In genomic region chr1:59236856-59237441, GRCm38 (mm10) we compare ENCODE assay signal across 8 mouse cellular contexts. TPM values are rescaled to one million over a fixed set of nuclear protein-coding genes. Genes with fewer than 3 reads are reported as not detected.
DNase-seq lines count a peak whose midpoint lies in the region; ATAC-seq and TF ChIP-seq lines count a peak whose summit lies in the region.

Gene Als2, minus strand, starts transcription at chr1:59237231.

- peak; percentile 97 for DNase-seq in c-Kit-positive CD71-positive TER-119-positive erythroid progenitor cells, embryonic 14.5 days (ENCODE audit: low spot score)
- peak; percentile 94 for DNase-seq in heart, postnatal 0 days (ENCODE audit: low spot score)
- peak; percentile 100 for DNase-seq in kidney, postnatal 4 days

- no peaks in the 10 kb centered on the region for H3K27me3 ChIP-seq in E14TG2a.4 (ENCODE audit: insufficient read depth, low read length)
- no peaks in the 10 kb centered on the region; the same call in 1 of the 2 replicates for H3K27me3 ChIP-seq in forebrain, embryonic 12.5 days
- H3K27me3 ChIP-seq in heart, postnatal 0 days (ENCODE audit: control insufficient read depth, insufficient read depth, low read length), result no peaks in the 10 kb centered on the region
- no peaks in the 10 kb centered on the region for H3K27me3 ChIP-seq in liver, embryonic 16.5 days (ENCODE audit: control insufficient read depth, insufficient read depth, low read depth, low read length)
- H3K27me3 ChIP-seq in neural tube, embryonic 13.5 days, result no peaks in the 10 kb centered on the region
- H3K27me3 ChIP-seq in testis, adult 2 months (ENCODE audit: control insufficient read depth, insufficient read depth, low read length), result no peaks in the 10 kb centered on the region

- peak within 1 kb of the TSS; percentile 74 for H3K9ac ChIP-seq in forebrain, embryonic 12.5 days
- peak within 1 kb of the TSS; percentile 81 for H3K9ac ChIP-seq in heart, postnatal 0 days (replicated peaks; ENCODE audit: low read depth, low read length)
- H3K9ac ChIP-seq in liver, embryonic 16.5 days (ENCODE audit: low read depth, low read length), result peak within 1 kb of the TSS; percentile 86
- peak within 1 kb of the TSS; percentile 84 for H3K9ac ChIP-seq in neural tube, embryonic 13.5 days

- peak; percentile 99 for ATAC-seq in forebrain, embryonic 12.5 days (ENCODE audit: low FRiP score)
- peak; percentile 95 for ATAC-seq in heart, postnatal 0 days (ENCODE audit: insufficient read depth, low read depth)
- ATAC-seq in liver, embryonic 16.5 days (ENCODE audit: low read depth), result peak; percentile 94
- peak; percentile 99 for ATAC-seq in neural tube, embryonic 13.5 days (ENCODE audit: low read depth)

- no peak for TF ChIP-seq EP300 in heart, postnatal 0 days (IDR thresholded peaks at IDR 0.05; ENCODE audit: low read depth)

- peak within 1 kb of the TSS; percentile 68 for H3K27ac ChIP-seq in forebrain, embryonic 12.5 days
- H3K27ac ChIP-seq in heart, postnatal 0 days (ENCODE audit: low read depth), result peak within 1 kb of the TSS; percentile 52
- peak within 1 kb of the TSS; percentile 61 for H3K27ac ChIP-seq in liver, embryonic 16.5 days (ENCODE audit: low read length)
- H3K27ac ChIP-seq in neural tube, embryonic 13.5 days (replicated peaks), result peak within 1 kb of the TSS; percentile 74
- H3K27ac ChIP-seq in testis, adult 2 months (ENCODE audit: control insufficient read depth, insufficient read depth, low read depth, low read length), result peak within 1 kb of the TSS; percentile 88

- TF ChIP-seq POLR2A in testis, adult 2 months (IDR thresholded peaks at IDR 0.05; ENCODE audit: control insufficient read depth, low read depth, low read length), result peak; percentile 58

- peaks cover 14% of the 10 kb centered on the region; the same call in 1 of the 2 replicates for H3K4me1 ChIP-seq in E14TG2a.4 (replicated peaks; ENCODE audit: low read depth, low read length)
- H3K4me1 ChIP-seq in forebrain, embryonic 12.5 days, result peaks cover 8% of the 10 kb centered on the region
- H3K4me1 ChIP-seq in heart, postnatal 0 days (ENCODE audit: control insufficient read depth, insufficient read depth), result peaks cover 5% of the 10 kb centered on the region; the same call in 1 of the 2 replicates
- H3K4me1 ChIP-seq in liver, embryonic 16.5 days (ENCODE audit: control insufficient read depth, low read depth, low read length), result peaks cover 5% of the 10 kb centered on the region; the same call in 1 of the 2 replicates
- peaks cover 17% of the 10 kb centered on the region for H3K4me1 ChIP-seq in neural tube, embryonic 13.5 days (replicated peaks)
- H3K4me1 ChIP-seq in testis, adult 2 months (ENCODE audit: control insufficient read depth, insufficient read depth, low read length), result peaks cover 3% of the 10 kb centered on the region; the same call in 1 of the 2 replicates

- peak within 1 kb of the TSS; percentile 75 for H3K4me2 ChIP-seq in forebrain, embryonic 12.5 days
- peak within 1 kb of the TSS; percentile 90 for H3K4me2 ChIP-seq in heart, postnatal 0 days (ENCODE audit: low read depth, low read length)
- peak within 1 kb of the TSS; percentile 95 for H3K4me2 ChIP-seq in liver, embryonic 16.5 days (ENCODE audit: low read depth, low read length)
- peak within 1 kb of the TSS; percentile 77 for H3K4me2 ChIP-seq in neural tube, embryonic 13.5 days

- peak within 1 kb of the TSS; percentile 92 for H3K4me3 ChIP-seq in E14TG2a.4 (replicated peaks; ENCODE audit: low read length)
- peak within 1 kb of the TSS; percentile 84 for H3K4me3 ChIP-seq in forebrain, embryonic 12.5 days (replicated peaks)
- H3K4me3 ChIP-seq in heart, postnatal 0 days (ENCODE audit: low read depth, low read length), result peak within 1 kb of the TSS; percentile 93
- peak within 1 kb of the TSS; percentile 76 for H3K4me3 ChIP-seq in liver, embryonic 16.5 days (ENCODE audit: low read depth, low read length)
- peak within 1 kb of the TSS; percentile 78 for H3K4me3 ChIP-seq in neural tube, embryonic 13.5 days
- peak within 1 kb of the TSS; percentile 90 for H3K4me3 ChIP-seq in testis, adult 2 months (ENCODE audit: control insufficient read depth, low read depth, low read length)

- no peaks in the 10 kb centered on the region for H3K36me3 ChIP-seq in E14TG2a.4 (ENCODE audit: insufficient read depth, low read length)
- no peaks in the 10 kb centered on the region for H3K36me3 ChIP-seq in forebrain, embryonic 12.5 days (replicated peaks)
- H3K36me3 ChIP-seq in heart, postnatal 0 days (replicated peaks; ENCODE audit: control insufficient read depth, insufficient read depth, low read length), result no peaks in the 10 kb centered on the region
- no peaks in the 10 kb centered on the region for H3K36me3 ChIP-seq in liver, embryonic 16.5 days (ENCODE audit: control insufficient read depth, insufficient read depth)
- no peaks in the 10 kb centered on the region for H3K36me3 ChIP-seq in neural tube, embryonic 13.5 days
- no peaks in the 10 kb centered on the region for H3K36me3 ChIP-seq in testis, adult 2 months (ENCODE audit: control insufficient read depth, insufficient read depth, low read length)

- no peak for TF ChIP-seq CTCF in E14TG2a.4 (conservative IDR thresholded peaks at IDR 0.05; ENCODE audit: low read length)
- TF ChIP-seq CTCF in heart, postnatal 0 days (IDR thresholded peaks at IDR 0.05; ENCODE audit: low read depth), result no peak
- TF ChIP-seq CTCF in testis, adult 2 months (IDR thresholded peaks at IDR 0.05; ENCODE audit: control insufficient read depth, insufficient read depth, insufficient replicate concordance, low read depth, low read length), result no peak

- under 1% methylated on average over 57 of the region's 58 CpGs for WGBS in forebrain, embryonic 12.5 days
- WGBS in heart, postnatal 0 days, result 1% methylated on average over 54 of the region's 58 CpGs
- WGBS in liver, embryonic 16.5 days (ENCODE audit: insufficient replicate concordance), result under 1% methylated on average over 58 of the region's 58 CpGs
- under 1% methylated on average over 58 of the region's 58 CpGs for WGBS in neural tube, embryonic 13.5 days

- H3K9me3 ChIP-seq in E14TG2a.4 (ENCODE audit: low read length), result no peaks in the 10 kb centered on the region; the same call in 1 of the 2 replicates
- H3K9me3 ChIP-seq in forebrain, embryonic 12.5 days, result no peaks in the 10 kb centered on the region
- H3K9me3 ChIP-seq in heart, postnatal 0 days (replicated peaks; ENCODE audit: control insufficient read depth, low read length), result no peaks in the 10 kb centered on the region
- H3K9me3 ChIP-seq in liver, embryonic 16.5 days (replicated peaks; ENCODE audit: control insufficient read depth, low read length), result no peaks in the 10 kb centered on the region
- no peaks in the 10 kb centered on the region for H3K9me3 ChIP-seq in neural tube, embryonic 13.5 days

RNA-seq across cellular contexts. Expression of gene Als2, which starts in this region (rescaled TPM):
- 21.6 and 22.1 TPM in 2 replicates for polyA plus RNA-seq in forebrain, embryonic 12.5 days (2016; fragmentation: Nextera tagmentation; extraction: Ambion mirVana)
- total RNA-seq in heart, postnatal 0 days (2014; rRNA removed; ENCODE audit: low replicate concordance), result 9.7 and 20.2 TPM in 2 replicates
- polyA plus RNA-seq in heart, postnatal 0 days (2015; fragmentation: Nextera tagmentation; extraction: Ambion mirVana), result 2.7 and 2.9 TPM in 2 replicates
- 7.9 and 8.0 TPM in 2 replicates for polyA plus RNA-seq in liver, embryonic 16.5 days (2015; fragmentation: Nextera tagmentation; extraction: Ambion mirVana)
- 14.8 and 15.9 TPM in 2 replicates for polyA plus RNA-seq in neural tube, embryonic 13.5 days (2015; fragmentation: Nextera tagmentation; extraction: Ambion mirVana)
- polyA plus RNA-seq in testis, adult 2 months (2012; rRNA removed), result 6.8 and 7.1 TPM in 2 replicates

Comparison
In these comparisons a context has a peak if more than half of its experiments do, and no peak if none do; other contexts are left out.
1. Peak in every context shown above with its lines: DNase-seq, ATAC-seq, H3K4me3 ChIP-seq and H3K27ac ChIP-seq.